Mouse (Mus musculus) megakaryocyte, embryonic 14.5 days (primary cell): ENCODE data around the gene Fam83e.

ENCODE experiments used
- FLI1 ChIP-seq: IDR thresholded peaks from 2 replicates; pipeline ENCODE4 v1.6.1; 2012; ENCODE audit warnings: low read length, inconsistent platforms, mixed read lengths
- GATA1 ChIP-seq: IDR thresholded peaks from 3 replicates; pipeline ENCODE4 v1.6.1; 2012; ENCODE audit warnings: mixed read lengths, low read length, inconsistent platforms, borderline replicate concordance

- TF ChIP-seq GATA1 (no peak), FLI1 (no peak)
Measured at GRCm38 (mm10) chr7:45760151-45760550, 39.1 kb downstream of the Fam83e start.
